Mouse (Mus musculus) liver, embryonic 14.5 days (tissue): ENCODE data around the gene Uggt2.
"Not testable (repeated sequence)": the region's sequence is repeated elsewhere in the genome, so short reads cannot be mapped to it uniquely, and the experiment has no call there.

Experiments
- CTCF ChIP-seq: IDR thresholded peaks from 2 replicates; pipeline ENCODE4 v1.5.1; 2016; ENCODE audit warnings: antibody characterized with exemption, low read depth, control low read depth
- EP300 ChIP-seq: IDR thresholded peaks from 2 replicates; pipeline ENCODE4 v1.6.1; 2016; ENCODE audit warnings: antibody characterized with exemption, low read depth

GRCm38 (mm10) chr14:118982429-118983045 is 116.7 kb downstream of the Uggt2 start:
- TF ChIP-seq CTCF, EP300: not testable (repeated sequence)
